Mouse (Mus musculus) MEL (cell line): ENCODE results near the gene Shisa8.

Source experiments
- CTCF ChIP-seq, 3 experiments: IDR thresholded peaks in 2 of 3; conservative IDR thresholded peaks in 1 of 3; 2 replicates each; pipeline ENCODE4 v1.5.1; 2011 to 2012; ENCODE audit warnings: low read length in 3 of 3, low read depth in 2 of 3, mild to moderate bottlenecking in 2 of 3, improper control_type of control experiment in 1 of 3, inconsistent platforms in 1 of 3, mixed read lengths in 1 of 3, moderate library complexity in 1 of 3; ENCODE audit not compliant: control insufficient read depth in 1 of 3, insufficient read depth in 1 of 3, poor library complexity in 1 of 3, severe bottlenecking in 1 of 3
- GATA1 ChIP-seq: IDR thresholded peaks from 2 replicates; pipeline ENCODE4 v1.6.1; 2011; ENCODE audit warnings: low read depth, low read length, improper control_type of control experiment
- NELFE ChIP-seq: IDR thresholded peaks from 2 replicates; pipeline ENCODE4 v1.6.1; 2011; ENCODE audit warnings: low read depth, low read length, improper control_type of control experiment
- NRF1 ChIP-seq: IDR thresholded peaks from 2 replicates; pipeline ENCODE4 v1.6.1; 2014; ENCODE audit warnings: low read depth, mild to moderate bottlenecking, inconsistent platforms, low read length, improper control_type of control experiment, moderate library complexity; ENCODE audit not compliant: poor library complexity, insufficient read depth, severe bottlenecking
- POLR2A ChIP-seq, 2 experiments: IDR thresholded peaks; 2 replicates each; pipeline ENCODE4 v1.6.1; 2011 to 2012; ENCODE audit warnings: low read length in 2 of 2, mild to moderate bottlenecking in 2 of 2, control low read depth in 1 of 2, improper control_type of control experiment in 1 of 2, low read depth in 1 of 2, moderate library complexity in 1 of 2; ENCODE audit not compliant: control insufficient read depth in 1 of 2, insufficient read depth in 1 of 2, poor library complexity in 1 of 2
- POLR2AphosphoS5 ChIP-seq: IDR thresholded peaks from 2 replicates; pipeline ENCODE4 v1.6.1; 2012; ENCODE audit warnings: low read depth, borderline replicate concordance, mild to moderate bottlenecking, inconsistent platforms, low read length, moderate library complexity, mixed read lengths
- RAD21 ChIP-seq: IDR thresholded peaks from 2 replicates; pipeline ENCODE4 v1.6.1; 2011; ENCODE audit warnings: mild to moderate bottlenecking, low read depth, low read length, improper control_type of control experiment
- TBP ChIP-seq: IDR thresholded peaks from 2 replicates; pipeline ENCODE4 v1.8.0; 2011; ENCODE audit warnings: low read depth, low read length, improper control_type of control experiment
- USF1 ChIP-seq: IDR thresholded peaks from 2 replicates; pipeline ENCODE4 v1.6.1; 2014; ENCODE audit warnings: low read depth, mild to moderate bottlenecking, inconsistent platforms, low read length, improper control_type of control experiment, moderate library complexity
- ZNF384 ChIP-seq: IDR thresholded peaks from 2 replicates; pipeline ENCODE4 v1.6.1; 2012; ENCODE audit warnings: low read depth, mild to moderate bottlenecking, inconsistent platforms, low read length, improper control_type of control experiment

DNA sequence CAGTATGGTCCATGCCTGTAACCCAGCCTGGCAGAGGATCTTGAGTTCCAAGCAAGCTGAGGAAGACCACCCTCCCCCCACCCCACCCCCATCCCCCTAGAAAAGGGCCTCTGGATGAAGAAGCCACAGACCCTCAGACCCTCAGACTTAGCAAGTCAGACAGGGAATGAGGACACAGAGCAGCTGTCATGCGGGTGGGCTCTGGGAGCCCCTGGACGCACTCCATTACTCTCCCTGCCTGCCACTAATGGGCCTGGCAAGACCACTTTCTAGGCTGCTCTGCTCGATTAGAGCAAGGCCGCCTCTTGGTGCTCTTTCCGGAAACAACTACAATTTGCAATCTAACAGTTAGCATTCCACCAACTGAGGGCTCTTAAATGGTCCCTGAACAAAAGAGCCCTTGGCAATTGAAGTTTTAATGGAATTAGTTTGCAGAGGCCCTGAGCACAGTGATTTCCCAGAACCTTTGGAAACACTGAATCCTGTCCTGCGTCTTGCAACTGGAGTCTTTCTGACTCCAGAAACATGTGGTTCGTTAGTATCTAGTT lies 34.8 kb downstream of the Shisa8 start:
- TF ChIP-seq CTCF (IDR thresholded peaks at IDR 0.05 in 2 of 3, conservative IDR thresholded peaks at IDR 0.05 in 1 of 3; ENCODE audit: control insufficient read depth in 1 of 3, insufficient read depth in 1 of 3, low read depth in 2 of 3, low read length in 3 of 3, poor library complexity in 1 of 3, severe bottlenecking in 1 of 3) (no peak), POLR2A (IDR thresholded peaks at IDR 0.05; ENCODE audit: control insufficient read depth in 1 of 2, insufficient read depth in 1 of 2, low read depth in 1 of 2, low read length in 2 of 2, poor library complexity in 1 of 2) (no peak), TBP (no peak), ZNF384 (no peak), NRF1 (no peak), NELFE (no peak), POLR2AphosphoS5 (no peak), GATA1 (no peak), RAD21 (no peak), USF1 (no peak)
